Mouse (Mus musculus): ENCODE measurements at regions not wholly inside any gene's neighbourhood (a gene's known extent, or its start where the extent isn't known, plus 50 kb on each side); places are given as distances from the start of the nearest gene placed in this dataset.

DNA sequence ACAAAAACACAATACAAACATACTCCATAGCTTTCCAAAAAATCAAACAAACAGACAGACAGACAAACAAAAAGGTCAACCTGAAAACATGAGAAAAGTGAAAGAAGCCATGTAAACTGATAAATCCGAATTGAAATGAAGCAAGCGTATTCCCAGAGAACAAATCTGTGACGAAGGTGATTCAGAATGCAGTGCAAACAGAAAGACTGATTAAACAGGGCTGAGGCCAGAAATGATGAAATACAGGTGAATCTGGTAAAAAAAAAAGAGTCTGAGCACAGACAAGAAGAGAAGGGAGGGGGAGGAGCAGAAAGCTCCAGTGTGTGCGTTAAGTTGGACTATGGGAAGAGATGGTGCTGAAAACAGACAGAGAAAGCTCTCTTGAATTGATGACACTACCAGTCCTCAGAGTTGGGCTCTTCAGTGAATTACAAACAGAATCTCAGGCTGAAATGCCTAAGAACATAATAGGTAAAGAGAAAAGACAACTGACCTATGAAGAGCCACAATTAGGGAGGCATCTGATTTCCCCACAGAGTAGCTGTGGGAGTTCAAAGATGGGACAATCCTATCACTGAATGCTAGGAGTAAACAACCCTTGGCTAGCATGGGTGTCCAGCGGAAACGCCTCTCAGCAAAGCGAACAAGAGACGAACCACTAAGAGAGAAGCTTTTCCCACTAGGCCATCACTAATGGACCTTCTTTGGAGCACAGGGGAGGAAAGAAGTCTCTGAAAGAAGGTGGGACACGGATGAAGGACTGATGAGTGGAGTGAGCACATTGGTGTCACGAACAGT is 140.3 kb upstream of the Runx1 start:
- DNase-seq (ENCODE audit: low spot score), result no peak

DNA sequence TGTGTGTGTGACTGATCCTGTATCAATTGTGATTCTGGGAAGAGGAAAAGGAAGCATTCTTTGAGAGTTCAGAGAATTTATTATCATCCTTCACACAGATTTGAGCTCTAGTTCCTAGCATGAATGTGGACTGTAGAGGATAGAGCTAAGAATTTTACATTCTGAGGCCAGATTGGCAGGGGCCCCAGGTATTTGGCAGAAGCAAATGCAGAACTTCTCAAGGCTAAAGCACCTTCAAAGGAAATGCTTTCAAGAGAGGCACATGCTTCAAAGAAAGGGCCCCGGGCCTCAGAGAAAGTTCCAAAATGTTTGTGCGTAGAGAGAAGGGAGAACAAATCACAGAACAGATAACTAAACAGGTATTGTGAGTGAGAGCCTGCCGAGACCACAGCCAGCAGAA is 139.7 kb upstream of the Runx1 start:
- DNase-seq (ENCODE audit: low spot score), result no peak

DNA sequence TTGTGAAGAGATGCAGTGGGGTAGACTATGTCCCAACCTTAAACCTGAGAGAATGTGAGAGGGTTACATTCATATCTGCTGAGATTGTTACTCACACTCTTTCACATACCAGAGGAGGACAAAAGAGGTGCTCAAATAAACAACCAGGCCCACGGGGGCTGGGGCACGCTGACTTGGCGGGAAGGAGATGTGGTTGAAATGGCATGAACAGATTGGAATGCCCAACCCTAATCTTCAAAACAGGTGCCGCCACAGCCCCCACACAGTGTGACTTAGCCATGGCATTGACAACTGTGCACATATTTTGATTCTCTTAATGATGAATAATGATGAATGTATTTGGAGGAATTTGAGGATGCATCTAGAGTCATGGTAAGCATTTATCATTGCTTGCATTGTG is 137.6 kb upstream of the Runx1 start:
- no peak for DNase-seq (ENCODE audit: low spot score)

DNA sequence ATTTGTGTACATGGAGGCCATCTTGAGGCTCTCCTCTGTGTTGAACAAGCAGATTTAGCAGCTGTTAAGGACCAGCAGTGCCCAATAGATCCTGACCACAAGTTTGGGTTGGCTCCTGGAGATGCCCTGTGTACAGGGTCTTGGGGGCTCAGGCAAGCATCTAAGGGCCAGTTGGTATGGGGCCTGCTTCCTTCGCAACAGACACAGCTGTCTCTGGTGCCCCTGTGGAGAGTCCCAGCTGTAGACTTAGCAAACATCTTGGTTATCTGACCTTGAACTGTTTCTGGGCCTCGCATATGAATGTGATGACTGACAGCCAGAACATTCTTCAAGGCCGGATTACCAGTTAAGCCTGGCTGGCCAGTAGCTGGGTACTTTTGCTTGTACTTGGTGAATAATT is 135.4 kb upstream of the Runx1 start:
- no peak for DNase-seq (ENCODE audit: low spot score)

DNA sequence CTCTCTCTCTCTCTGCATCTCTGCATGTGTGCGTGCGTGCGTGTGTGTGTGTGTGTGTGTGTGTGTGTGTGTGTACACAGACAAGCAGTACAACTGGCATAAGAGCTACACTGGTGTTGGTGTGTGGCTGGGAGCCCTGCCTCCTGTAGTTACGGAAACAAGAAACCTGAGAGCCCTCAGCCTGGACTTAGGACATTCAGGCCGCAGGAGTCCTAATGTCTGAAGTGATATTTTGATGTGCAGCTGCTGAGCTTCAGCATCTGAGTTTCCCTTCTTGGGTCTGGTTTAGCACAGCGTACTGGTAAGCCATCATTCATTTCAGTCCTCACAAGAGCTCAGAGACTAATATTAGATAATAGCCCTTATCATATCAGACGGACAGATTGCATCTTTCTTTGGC is 134.8 kb upstream of the Runx1 start:
- DNase-seq (ENCODE audit: low spot score), result no peak

DNA sequence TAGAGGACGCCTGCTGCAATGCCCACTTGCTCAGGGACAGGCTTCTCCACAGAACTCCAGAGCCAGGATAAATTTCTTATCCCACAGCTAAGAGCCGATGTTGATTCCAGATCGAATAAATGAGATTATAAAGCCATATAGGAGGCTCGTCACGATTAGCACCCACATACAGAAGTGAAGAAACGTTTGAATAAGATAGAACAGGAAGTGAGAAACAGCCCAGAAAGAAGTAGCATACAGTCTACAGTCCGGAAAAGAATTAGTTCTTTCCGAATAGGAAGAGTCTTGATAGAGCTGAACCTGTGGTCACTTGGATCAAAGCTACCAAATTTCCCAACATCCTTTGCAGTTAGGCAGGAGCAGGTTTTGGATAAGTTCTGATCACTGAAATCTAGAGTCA is 133.0 kb upstream of the Runx1 start:
- DNase-seq (ENCODE audit: low spot score), result no peak

DNA sequence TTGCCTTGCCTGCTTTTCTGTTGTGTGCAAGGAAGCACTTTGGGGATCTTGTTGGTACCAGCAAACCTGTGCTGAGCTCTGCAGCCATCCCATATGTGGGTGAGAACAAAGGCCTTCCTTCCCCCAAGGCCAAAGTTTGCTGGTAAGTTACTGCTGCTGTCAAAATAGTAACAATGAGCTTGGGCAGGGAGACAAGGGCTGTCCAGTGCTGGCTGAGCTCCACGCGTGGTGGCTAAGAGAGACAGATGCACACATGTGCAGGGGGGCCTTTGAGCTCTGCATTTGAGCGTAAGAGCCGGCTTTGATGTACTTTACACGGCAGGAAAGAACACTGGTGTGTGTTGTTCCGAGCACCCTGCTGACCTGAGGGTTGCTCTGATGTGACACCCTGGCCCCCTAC is 132.2 kb upstream of the Runx1 start:
- no peak for DNase-seq (ENCODE audit: low spot score)

DNA sequence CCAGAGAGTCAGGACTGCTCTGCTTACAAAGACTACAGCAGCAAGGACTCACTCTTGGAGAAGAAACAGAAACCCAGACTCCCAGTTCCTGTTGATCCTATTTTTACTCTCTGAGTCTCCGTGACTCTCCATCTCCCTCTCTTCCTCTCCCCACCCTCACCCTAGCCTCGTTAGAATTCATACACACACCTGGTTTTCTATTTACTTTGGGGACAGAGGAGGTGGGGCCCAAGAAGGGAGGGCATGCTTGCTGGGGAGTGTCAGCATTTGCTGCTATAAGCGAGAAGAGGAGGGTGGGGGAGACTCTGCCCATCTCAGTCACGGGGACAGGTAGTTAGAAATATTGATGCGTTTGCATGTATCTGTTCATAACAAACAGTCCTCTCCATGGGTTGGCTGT is 129.6 kb upstream of the Runx1 start:
- DNase-seq (ENCODE audit: low spot score), result no peak

DNA sequence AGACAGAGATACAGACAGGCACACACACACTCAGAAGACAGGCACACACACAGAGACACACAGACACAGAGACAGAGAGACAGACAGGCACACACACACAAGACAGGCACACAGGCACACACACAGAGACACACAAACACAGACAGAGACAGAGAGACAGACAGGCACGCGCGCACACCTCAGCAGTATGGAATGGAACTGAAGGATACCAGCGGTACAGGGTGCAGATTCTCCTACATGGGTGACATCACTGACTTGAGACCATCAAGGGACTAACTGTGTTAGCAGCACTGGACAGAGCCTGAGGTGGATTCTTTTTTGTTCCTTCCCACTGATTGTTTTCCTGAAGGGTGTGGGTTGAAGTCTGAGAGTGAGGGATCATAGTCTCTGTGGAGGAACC is 129.1 kb upstream of the Runx1 start:
- no peak for DNase-seq (ENCODE audit: low spot score)

DNA sequence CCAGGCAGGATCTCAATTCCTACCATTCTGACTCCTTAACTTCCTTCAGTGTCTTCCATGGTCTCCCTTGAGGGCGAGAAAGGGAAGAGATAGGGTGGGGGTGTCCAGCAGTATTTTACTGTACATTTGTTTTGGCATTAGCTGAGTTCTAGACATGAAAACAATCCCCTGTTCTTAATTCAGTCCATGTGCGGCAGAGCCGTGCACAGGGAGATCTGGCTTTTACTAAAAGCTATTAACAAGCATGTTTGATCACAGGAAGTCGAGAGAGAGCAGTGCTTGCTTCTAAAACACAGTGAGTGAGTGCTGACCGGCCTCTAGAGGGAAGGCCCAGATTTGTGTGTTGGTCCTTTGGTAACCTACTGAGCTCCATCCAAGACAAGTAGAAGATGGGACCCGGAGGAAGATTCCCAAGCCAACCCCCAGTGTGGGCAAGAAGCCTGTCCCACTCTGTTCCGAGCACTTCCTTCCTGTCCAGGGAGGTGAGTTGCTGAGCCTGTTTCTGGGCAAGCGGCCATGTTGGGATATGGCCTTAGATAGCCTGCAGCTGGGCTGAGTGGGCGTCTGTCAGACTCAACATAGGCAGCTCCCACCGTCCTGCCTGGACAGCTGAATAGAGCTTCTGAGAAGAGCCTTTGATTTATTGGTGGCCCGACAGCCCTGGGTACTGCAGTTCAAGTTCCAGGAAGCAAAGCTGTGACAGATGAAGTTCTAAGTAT is 128.1 kb upstream of the Runx1 start:
- no peak for DNase-seq (ENCODE audit: low spot score)

DNA sequence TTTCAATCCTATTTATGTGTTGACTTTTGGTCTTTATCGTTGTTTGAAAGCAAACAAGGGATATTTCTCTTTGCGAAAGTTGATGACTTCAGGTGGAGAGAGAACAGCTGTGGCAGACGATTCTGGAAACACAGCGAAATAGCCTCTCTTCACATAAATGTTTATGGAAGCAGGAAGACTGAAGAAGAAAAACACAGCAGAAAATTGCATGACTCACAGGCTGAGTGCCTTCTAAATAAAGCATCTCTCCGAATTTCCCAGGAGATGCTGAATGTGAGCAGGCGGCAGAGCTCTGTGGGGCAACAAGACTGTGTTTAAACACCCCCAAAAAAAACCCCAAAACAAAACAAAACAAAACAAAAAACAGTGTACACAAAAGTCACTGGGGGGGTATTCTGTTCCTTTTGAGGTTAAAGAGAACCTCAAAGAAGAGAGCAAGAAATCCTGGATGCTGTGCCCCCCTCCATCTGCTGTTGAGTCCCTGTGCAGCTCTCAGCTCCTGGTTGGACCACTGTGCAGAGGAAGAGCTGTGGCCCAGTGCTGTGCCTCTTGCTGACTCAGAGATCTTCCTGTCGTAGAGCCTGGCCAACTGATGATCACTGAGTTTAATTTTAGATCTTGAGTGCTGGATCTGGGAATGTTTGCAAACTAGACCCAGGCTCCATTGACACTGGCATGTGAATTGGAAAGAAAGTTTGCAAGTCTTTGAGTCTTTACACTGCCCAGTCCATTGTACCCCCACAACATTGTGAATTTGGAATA is 126.6 kb upstream of the Runx1 start:
- DNase-seq (ENCODE audit: low spot score), result no peak

DNA sequence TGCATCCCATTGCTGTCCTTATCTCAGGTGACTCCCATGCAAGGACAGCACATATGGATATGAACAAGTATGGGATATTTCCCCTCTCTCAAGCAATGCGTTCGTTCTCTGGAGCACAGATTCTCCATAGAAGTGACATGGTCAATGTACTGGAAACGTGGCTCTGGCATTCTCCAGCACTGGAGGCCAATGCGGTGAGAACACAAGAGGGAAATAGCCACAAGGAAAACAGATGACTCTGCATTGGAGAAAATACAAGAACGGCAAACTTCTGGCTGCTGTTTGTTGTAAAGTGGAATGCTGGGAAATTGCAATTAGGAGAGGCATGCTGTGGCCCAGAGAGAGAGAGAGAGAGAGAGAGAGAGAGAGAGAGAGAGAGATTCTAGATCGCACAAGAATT is 125.6 kb upstream of the Runx1 start:
- DNase-seq (ENCODE audit: low spot score), result no peak

DNA sequence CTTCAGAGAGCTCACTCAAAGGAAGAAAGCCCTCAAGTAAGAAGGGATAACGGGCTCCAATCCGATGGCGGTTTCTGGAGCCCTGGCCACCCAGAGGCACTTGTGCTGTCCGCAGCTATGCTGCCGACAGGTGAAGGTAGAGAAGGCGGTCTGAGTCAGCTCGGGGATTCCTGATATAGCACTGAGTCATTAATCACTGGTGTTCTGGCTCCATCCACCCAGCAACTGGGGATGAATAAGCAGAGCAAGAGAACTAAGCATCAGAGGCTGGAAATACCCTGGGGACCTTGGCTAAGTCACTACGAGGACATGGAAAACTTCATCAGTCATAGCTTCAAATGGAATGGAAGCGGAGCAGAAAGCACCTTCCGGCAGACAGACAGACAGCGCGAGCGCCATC is 122.5 kb upstream of the Runx1 start:
- DNase-seq (ENCODE audit: low spot score), result no peak

DNA sequence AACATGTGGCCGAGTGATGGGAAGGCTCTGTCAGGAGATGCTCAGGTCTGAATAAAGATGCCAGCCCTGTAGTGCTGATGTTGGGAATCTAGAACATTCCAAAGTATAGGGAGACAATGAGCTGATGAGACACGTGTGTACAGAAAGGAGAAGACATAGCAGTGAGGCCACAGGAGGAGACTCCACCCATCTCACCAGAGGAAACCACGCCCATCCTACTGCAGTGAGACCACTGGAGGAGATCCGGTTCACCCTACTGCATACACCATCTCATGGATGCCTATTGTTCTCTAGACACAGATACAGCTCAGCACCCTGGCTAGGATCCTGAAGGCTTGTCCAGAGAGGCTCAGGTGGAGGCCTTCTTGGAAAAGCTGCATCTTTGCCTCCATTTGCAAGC is 120.6 kb upstream of the Runx1 start:
- no peak for DNase-seq (ENCODE audit: low spot score)

DNA sequence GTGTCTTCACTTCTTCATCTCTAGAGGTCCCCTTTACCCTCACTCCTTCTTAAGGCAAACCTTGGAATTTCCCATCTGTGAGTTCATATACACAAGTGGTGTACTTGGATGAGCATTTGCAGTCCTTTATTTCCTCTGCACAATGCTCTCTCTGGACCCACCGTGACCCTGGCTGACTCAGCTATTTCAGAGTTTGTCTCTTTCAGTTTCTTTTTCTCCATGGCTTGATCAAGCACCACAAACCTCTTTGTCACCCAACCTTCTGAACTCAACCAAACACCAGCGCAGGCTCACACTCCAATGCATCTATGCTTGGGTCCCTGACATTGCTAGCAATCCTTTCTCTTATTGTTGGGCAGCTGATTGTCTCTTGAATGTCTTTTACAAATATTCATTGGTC is 118.0 kb upstream of the Runx1 start:
- no peak for DNase-seq (ENCODE audit: low spot score)

DNA sequence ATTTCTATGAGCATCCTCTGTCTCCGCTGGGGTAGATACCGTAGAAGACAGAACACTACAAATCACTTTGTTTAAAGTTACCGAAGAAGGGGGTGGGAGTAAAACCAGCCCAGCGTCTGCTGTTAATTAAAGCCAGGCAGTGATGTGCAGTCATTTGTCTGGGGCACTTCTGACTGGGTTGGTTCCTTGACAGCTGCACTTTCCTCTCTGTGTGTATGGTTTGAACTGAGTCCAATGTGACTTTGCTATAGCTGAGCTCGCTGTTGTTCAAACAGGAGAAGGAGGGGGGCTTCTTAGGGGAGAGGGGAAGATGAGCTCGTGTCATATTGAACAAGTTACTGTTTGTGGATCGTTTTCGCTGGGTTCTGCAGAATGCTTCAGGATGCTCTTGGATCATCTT is 113.7 kb upstream of the Runx1 start:
- no peak for DNase-seq (ENCODE audit: low spot score)

DNA sequence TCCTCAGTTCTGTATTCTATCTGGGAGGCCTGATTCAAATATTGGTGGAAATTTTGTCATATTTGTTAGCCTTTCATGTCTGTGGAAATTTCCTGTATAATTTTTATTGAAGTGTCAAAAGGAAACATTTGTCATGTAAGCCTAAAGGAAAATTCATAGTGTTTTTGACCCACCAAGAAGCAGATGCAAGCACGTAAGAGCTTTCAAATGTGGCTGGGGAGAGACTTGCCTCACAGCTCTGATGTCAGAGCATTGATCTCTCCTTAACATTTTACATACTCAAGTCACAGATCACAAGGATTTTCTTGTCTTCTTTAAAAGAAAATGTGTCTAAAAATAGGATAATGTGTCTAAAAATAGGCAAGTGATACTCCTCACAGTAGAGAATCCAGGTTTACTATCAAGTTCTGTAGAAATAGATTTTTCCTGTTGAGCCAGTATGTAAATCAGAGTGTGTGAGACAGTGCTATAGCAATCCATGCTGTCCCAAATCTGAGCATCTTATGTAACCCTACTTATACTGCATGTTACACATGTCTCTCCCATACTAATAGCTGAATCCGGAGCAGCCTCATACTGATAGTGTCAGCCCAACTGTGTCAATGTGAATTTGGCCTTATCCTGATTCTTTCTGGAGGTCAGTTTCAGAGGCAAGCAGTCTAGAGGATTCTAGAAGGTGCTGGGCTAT is 110.0 kb upstream of the Runx1 start:
- DNase-seq (ENCODE audit: low spot score), result no peak

DNA sequence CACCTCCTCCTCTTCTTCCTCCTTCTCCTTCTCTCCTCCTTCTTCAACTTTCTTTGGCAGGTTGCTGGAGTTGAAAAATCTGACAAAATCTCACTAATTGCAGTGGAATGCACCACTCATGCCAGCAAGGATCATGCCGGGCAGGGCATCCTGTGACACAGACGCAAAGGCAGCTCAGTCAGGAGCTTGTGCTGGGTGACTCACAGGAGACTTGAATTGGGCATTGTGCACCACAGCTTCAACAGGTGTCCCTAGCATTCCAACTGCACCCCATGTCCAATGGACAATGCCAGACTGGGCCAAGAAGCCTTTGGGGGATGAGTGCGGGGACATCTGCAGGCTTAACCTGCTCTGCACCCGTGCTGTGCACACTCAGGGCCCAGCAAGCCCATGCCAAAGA is 104.2 kb upstream of the Runx1 start:
- no peak for DNase-seq (ENCODE audit: low spot score)

DNA sequence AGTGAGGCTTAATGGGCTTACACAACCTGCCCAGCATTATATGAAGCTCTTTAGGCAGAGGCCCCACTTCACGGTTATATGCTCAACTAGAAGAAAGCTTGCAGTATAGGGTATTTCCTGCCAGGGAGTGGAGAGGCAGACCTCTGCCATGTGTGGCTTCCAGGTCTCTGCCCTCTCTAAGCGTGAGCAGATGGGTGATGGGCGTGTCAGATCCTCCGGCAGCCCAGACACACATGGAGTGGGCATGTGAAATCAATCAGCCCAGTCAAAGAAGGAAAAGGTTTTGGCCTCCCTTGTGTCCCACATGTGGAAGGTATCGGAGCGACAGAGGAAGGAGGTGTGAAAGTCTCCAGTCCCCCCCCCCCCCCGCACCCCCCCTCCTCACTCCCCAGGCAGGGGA is 102.3 kb upstream of the Runx1 start:
- DNase-seq (ENCODE audit: low spot score), result no peak

DNA sequence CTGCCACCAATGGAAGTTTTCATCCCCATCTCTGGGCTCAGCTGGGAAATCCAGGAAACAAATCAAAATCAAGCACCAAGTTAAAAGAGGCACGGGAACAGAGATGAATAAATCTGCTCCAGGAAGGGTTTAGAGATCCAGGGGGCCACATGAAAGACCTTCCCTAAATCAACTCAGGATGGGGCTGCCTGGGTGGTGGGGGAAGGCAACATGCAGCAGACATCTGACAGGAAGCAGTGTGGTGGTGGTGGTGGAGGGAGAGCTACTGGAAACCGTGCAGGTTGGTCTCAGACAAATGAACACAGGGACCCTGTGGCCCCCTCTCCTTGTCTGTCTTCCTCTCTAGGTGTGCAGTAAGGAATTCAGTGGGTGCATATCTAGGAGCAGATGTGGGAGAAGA is 101.7 kb upstream of the Runx1 start:
- DNase-seq (ENCODE audit: low spot score), result no peak

DNA sequence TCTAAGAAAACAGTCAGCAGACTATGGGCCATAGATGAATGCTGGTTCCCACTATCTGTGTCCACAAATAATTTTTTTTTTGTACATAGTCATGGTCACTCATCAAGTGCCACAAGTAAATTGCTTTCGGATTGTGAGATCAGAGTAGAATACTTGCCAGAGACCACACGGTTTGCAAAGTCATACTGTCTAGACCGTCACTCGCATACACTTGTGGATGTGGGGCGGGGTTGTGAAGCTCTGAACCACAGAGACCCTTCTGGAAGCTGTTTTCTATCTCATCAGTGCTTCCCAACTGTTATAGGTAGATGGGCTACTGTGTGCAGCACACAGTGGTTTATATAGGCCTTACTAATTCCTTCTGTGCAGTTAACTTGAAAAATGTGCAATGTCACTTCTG is 100.9 kb upstream of the Runx1 start:
- DNase-seq (ENCODE audit: low spot score), result no peak

DNA sequence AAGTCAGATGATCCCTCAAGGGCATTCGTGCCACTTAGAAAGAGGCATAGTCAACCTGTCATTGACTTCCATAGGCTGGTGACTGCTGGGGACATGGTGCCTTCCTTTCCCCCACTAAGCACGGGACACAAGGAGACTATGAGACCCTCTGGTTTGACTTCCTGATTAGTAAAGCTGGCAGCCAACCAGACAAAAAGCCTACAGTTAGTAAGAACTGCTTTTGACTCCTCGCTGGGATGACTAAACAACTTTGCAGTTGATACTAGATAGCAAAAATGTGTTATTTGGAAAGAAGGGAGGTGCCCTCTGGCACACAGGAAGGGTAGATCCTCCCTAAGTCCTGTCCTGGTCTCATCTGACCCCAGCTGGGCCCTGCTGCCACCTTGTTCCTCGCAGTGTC is 95.0 kb upstream of the Runx1 start:
- no peak for DNase-seq (ENCODE audit: low spot score)

DNA sequence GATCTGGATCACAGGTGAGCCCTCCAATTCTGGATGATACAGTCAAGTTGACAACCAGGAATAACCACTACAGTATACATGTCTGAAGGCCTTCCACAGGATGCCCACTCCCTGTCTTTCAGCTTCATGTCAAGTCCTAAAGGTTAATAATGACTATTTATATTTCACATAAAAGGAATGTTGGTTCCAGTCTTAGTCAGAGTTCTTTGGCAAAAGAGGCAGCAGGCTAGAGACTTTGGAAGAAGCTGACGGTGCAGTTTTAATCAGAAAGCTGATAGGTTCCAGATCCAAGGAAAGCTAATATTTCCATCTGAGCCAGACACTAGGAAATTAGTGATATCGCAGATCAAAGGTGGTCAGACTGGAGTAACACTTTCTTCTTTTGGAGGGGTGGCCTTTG is 91.4 kb upstream of the Runx1 start:
- DNase-seq (ENCODE audit: low spot score), result no peak
